ENCODE assay signal across 16 mouse cellular contexts in genomic region chr10:111795056-111795455, GRCm38 (mm10).
DNase-seq lines count a peak whose midpoint lies in the region; ATAC-seq and TF ChIP-seq lines count a peak whose summit lies in the region.
"Had no signal": no experiment of that assay in that cellular context is flagged by ENCODE, and none has a peak within 500 bp of the region (broad histone marks: within the 10 kb centered on the region; RNA-seq: fewer than 3 reads in every experiment).

No protein-coding gene starts in this region.

- no peak for TF ChIP-seq CTCF in stomach, postnatal 0 days (IDR thresholded peaks at IDR 0.05; ENCODE audit: low read depth)

- no peak overlapping the region for H3K4me3 ChIP-seq in heart, embryonic 15.5 days
- H3K4me3 ChIP-seq in lung, embryonic 16.5 days (ENCODE audit: low read length): no peak overlapping the region
- H3K4me3 ChIP-seq in stomach, postnatal 0 days (ENCODE audit: low read depth, low read length): no peak overlapping the region
- H3K4me3 ChIP-seq: intestine, embryonic 15.5 days; limb, embryonic 12.5 days; liver, embryonic 15.5 days; midbrain, embryonic 10.5 days had no signal

- H3K4me1 ChIP-seq in heart, embryonic 15.5 days (replicated peaks): peaks cover 3% of the 10 kb centered on the region; the same call in 1 of the 2 replicates
- peaks cover 17% of the 10 kb centered on the region; the same call in 1 of the 2 replicates for H3K4me1 ChIP-seq in lung, embryonic 16.5 days (replicated peaks; ENCODE audit: control insufficient read depth, insufficient read depth, low read length)
- no peaks in the 10 kb centered on the region for H3K4me1 ChIP-seq in stomach, postnatal 0 days (replicated peaks; ENCODE audit: control insufficient read depth, insufficient read depth)
- H3K4me1 ChIP-seq: intestine, embryonic 15.5 days; liver, embryonic 15.5 days had no signal

- no peaks in the 10 kb centered on the region for H3K9me3 ChIP-seq in heart, embryonic 15.5 days (replicated peaks)
- no peaks in the 10 kb centered on the region for H3K9me3 ChIP-seq in lung, embryonic 16.5 days (ENCODE audit: control insufficient read depth, low read length)
- H3K9me3 ChIP-seq in stomach, postnatal 0 days (ENCODE audit: control insufficient read depth, low read length): no peaks in the 10 kb centered on the region
- H3K9me3 ChIP-seq: intestine, embryonic 15.5 days; limb, embryonic 12.5 days; liver, embryonic 15.5 days; midbrain, embryonic 10.5 days had no signal

- H3K4me2 ChIP-seq in heart, embryonic 15.5 days: no peak overlapping the region
- no peak overlapping the region for H3K4me2 ChIP-seq in lung, embryonic 16.5 days (ENCODE audit: low read depth, low read length)
- H3K4me2 ChIP-seq in stomach, postnatal 0 days (replicated peaks; ENCODE audit: low read depth): no peak overlapping the region
- H3K4me2 ChIP-seq: hindbrain, embryonic 14.5 days; intestine, embryonic 15.5 days; limb, embryonic 12.5 days; liver, embryonic 15.5 days had no signal

- TF ChIP-seq EP300 in stomach, postnatal 0 days (optimal IDR thresholded peaks at IDR 0.05): no peak

- H3K27me3 ChIP-seq in heart, embryonic 15.5 days: no peaks in the 10 kb centered on the region
- no peaks in the 10 kb centered on the region for H3K27me3 ChIP-seq in lung, embryonic 16.5 days (ENCODE audit: control insufficient read depth, insufficient read depth, low read depth, low read length)
- H3K27me3 ChIP-seq in stomach, postnatal 0 days (ENCODE audit: control insufficient read depth, insufficient read depth, low read length): no peaks in the 10 kb centered on the region
- H3K27me3 ChIP-seq: CH12.LX; intestine, embryonic 15.5 days; limb, embryonic 12.5 days; liver, embryonic 15.5 days had no signal

- ATAC-seq in heart, embryonic 15.5 days (replicated peaks; ENCODE audit: insufficient number of reproducible peaks, insufficient read depth, low FRiP score, low read depth): no peak
- peak; percentile 96 for ATAC-seq in lung, embryonic 16.5 days (ENCODE audit: low read depth)
- ATAC-seq in stomach, postnatal 0 days (ENCODE audit: low FRiP score, low TSS enrichment): 0 out of 2 replicates have a peak, but pooled peaks have one; percentile 53

- 45% methylated on average over 5 of the region's 5 CpGs for WGBS in heart, embryonic 15.5 days
- 9% methylated on average over 5 of the region's 5 CpGs for WGBS in lung, embryonic 16.5 days
- WGBS in stomach, postnatal 0 days: 59% methylated on average over 5 of the region's 5 CpGs

- DNase-seq in adrenal gland, adult (ENCODE audit: inconsistent age in 2 of 2, low spot score in 1 of 2): peak; percentile 29 to 83
- DNase-seq in adrenal gland, postnatal 4 days (ENCODE audit: low spot score in 2 of 2): no peak
- no peak for DNase-seq in heart, postnatal 4 days
- DNase-seq in stomach, postnatal 0 days (ENCODE audit: low spot score): peak; percentile 27
- no peak for DNase-seq in thymus, postnatal 36 days
- DNase-seq in T-cell, adult 2 months (ENCODE audit: low spot score): no peak
- DNase-seq: thymus, adult 2 months had no signal

- H3K27ac ChIP-seq in heart, embryonic 15.5 days: peak overlapping the region; percentile 4; the same call in 1 of the 2 replicates
- H3K27ac ChIP-seq in lung, embryonic 16.5 days (ENCODE audit: low read length): peak overlapping the region; percentile 54
- H3K27ac ChIP-seq in stomach, postnatal 0 days (replicated peaks): peak overlapping the region; percentile 72
- H3K27ac ChIP-seq: hindbrain, embryonic 14.5 days; intestine, embryonic 15.5 days; kidney, postnatal 0 days; limb, embryonic 12.5 days; liver, embryonic 15.5 days; midbrain, embryonic 10.5 days had no signal

- no peaks in the 10 kb centered on the region for H3K36me3 ChIP-seq in heart, embryonic 15.5 days
- no peaks in the 10 kb centered on the region for H3K36me3 ChIP-seq in lung, embryonic 16.5 days (ENCODE audit: control insufficient read depth, insufficient read depth, low read length)
- no peaks in the 10 kb centered on the region for H3K36me3 ChIP-seq in stomach, postnatal 0 days (ENCODE audit: control insufficient read depth, insufficient read depth, low read length)
- H3K36me3 ChIP-seq: intestine, embryonic 15.5 days; limb, embryonic 12.5 days; liver, embryonic 15.5 days; midbrain, embryonic 10.5 days had no signal

- H3K9ac ChIP-seq in heart, embryonic 15.5 days: no peak overlapping the region
- no peak overlapping the region for H3K9ac ChIP-seq in lung, embryonic 16.5 days (ENCODE audit: low read length)
- H3K9ac ChIP-seq in stomach, postnatal 0 days (ENCODE audit: low read length): no peak overlapping the region
- H3K9ac ChIP-seq: hindbrain, embryonic 14.5 days; intestine, embryonic 15.5 days; limb, embryonic 12.5 days; liver, embryonic 15.5 days had no signal

Comparison
In these comparisons a context has a peak if more than half of its experiments do, and no peak if none do; other contexts are left out.
1. DNase-seq: peak in adrenal gland, adult (2 of 2) and stomach, postnatal 0 days (single experiment); none in adrenal gland, postnatal 4 days (0 of 2), heart, postnatal 4 days (single experiment), thymus, postnatal 36 days (0 of 2) and T-cell, adult 2 months (single experiment).
2. H3K27ac ChIP-seq: peak in every context shown above with its lines; median percentile 72 in stomach, postnatal 0 days; 54 in lung, embryonic 16.5 days; 4 in heart, embryonic 15.5 days.